In genomic region chr8:127178634-127179033, GRCm38 (mm10) we compare ENCODE assay signal across 8 mouse cellular contexts.
DNase-seq lines count a peak whose midpoint lies in the region; ATAC-seq lines count a peak whose summit lies in the region.

No protein-coding gene starts in this region.

- no peak overlapping the region for H3K4me3 ChIP-seq in midbrain, embryonic 13.5 days (replicated peaks)

- no peaks in the 10 kb centered on the region for H3K27me3 ChIP-seq in midbrain, embryonic 13.5 days

- no peak overlapping the region for H3K27ac ChIP-seq in midbrain, embryonic 13.5 days

- no peak overlapping the region for H3K4me2 ChIP-seq in midbrain, embryonic 13.5 days (replicated peaks)

- DNase-seq in adrenal gland, adult 2 months: peak; percentile 37
- no peak for DNase-seq in adrenal gland, adult 8-10 months
- peak; percentile 49 for DNase-seq in urinary bladder, postnatal 14 days (ENCODE audit: low spot score)
- no peak for DNase-seq in urinary bladder, postnatal 4 days (ENCODE audit: low spot score in 2 of 2)
- DNase-seq in frontal cortex, postnatal 36 days (ENCODE audit: low spot score in 2 of 2): peak; percentile 17 to 73
- DNase-seq in layer of hippocampus, adult 9-10 months (ENCODE audit: low spot score): peak; percentile 77

- WGBS in midbrain, embryonic 13.5 days: 61% methylated on average over 4 of the region's 4 CpGs

- H3K9me3 ChIP-seq in midbrain, embryonic 13.5 days: no peaks in the 10 kb centered on the region

- H3K9ac ChIP-seq in midbrain, embryonic 13.5 days (replicated peaks): no peak overlapping the region

- no peaks in the 10 kb centered on the region for H3K36me3 ChIP-seq in midbrain, embryonic 13.5 days

- peaks cover 9% of the 10 kb centered on the region for H3K4me1 ChIP-seq in midbrain, embryonic 13.5 days (replicated peaks)

- peak; percentile 65 for ATAC-seq in midbrain, embryonic 13.5 days
- no peak for ATAC-seq in monocyte, adult 5-6 weeks (replicated peaks; ENCODE audit: insufficient number of reproducible peaks, low FRiP score, low TSS enrichment, poor library complexity, severe bottlenecking)

Comparison
In these comparisons a context has a peak if more than half of its experiments do, and no peak if none do; other contexts are left out.
1. DNase-seq: peak in adrenal gland, adult 2 months (single experiment), urinary bladder, postnatal 14 days (single experiment), frontal cortex, postnatal 36 days (2 of 2) and layer of hippocampus, adult 9-10 months (single experiment); none in adrenal gland, adult 8-10 months (single experiment) and urinary bladder, postnatal 4 days (0 of 2).